Comparison of ENCODE assay signal across 9 mouse cellular contexts in the genomic region with DNA sequence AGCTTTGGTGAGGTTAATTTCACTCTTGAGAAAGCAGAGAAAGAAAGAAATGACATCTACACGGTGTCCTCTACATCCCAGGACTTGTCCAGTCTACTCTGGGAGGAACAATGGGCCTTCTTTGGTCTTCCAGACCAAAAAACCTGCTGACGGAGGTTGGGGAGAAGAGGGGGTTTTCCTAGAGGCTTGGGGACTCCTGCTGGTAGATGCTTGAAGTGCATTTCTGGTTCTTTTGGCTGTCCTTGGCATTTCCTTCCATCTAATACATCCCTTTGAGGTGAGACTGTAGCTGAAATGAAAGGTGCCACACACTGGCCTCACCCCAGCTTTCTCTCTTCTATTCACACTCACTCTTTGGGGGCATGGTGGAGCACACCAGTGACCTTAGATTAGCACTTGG. TPM values are rescaled to one million over a fixed set of nuclear protein-coding genes. Genes with fewer than 3 reads are reported as not detected.
DNase-seq lines count a peak whose midpoint lies in the region; ATAC-seq and TF ChIP-seq lines count a peak whose summit lies in the region.
"Had no signal": no experiment of that assay in that cellular context is flagged by ENCODE, and none has a peak within 500 bp of the region (broad histone marks: within the 10 kb centered on the region; RNA-seq: fewer than 3 reads in every experiment).

No protein-coding gene starts in this region.

- no peak overlapping the region for H3K27ac ChIP-seq in left cerebral cortex, adult 2 months
- H3K27ac ChIP-seq in embryonic facial prominence, embryonic 10.5 days (replicated peaks), result no peak overlapping the region
- H3K27ac ChIP-seq in hindbrain, embryonic 11.5 days (ENCODE audit: low read depth, low read length), result no peak overlapping the region
- H3K27ac ChIP-seq: embryonic facial prominence, embryonic 13.5 days had no signal

- intact Hi-C loops in left cerebral cortex, adult 2 months (cut with DNase I), result loop anchor here (2.0 kb wide), 1 partner anchor 43 kb away; no protein-coding TSS in a partner anchor

- no peak overlapping the region for H3K4me2 ChIP-seq in hindbrain, embryonic 11.5 days (replicated peaks; ENCODE audit: low read depth, low read length)
- H3K4me2 ChIP-seq: embryonic facial prominence, embryonic 13.5 days had no signal

- no peaks in the 10 kb centered on the region for H3K27me3 ChIP-seq in embryonic facial prominence, embryonic 10.5 days (replicated peaks; ENCODE audit: low read depth, poor library complexity, severe bottlenecking)
- no peaks in the 10 kb centered on the region for H3K27me3 ChIP-seq in hindbrain, embryonic 11.5 days (ENCODE audit: control insufficient read depth, insufficient read depth, low read length)
- H3K27me3 ChIP-seq: embryonic facial prominence, embryonic 13.5 days had no signal

- H3K4me1 ChIP-seq in embryonic facial prominence, embryonic 10.5 days, result peaks cover 6% of the 10 kb centered on the region; the same call in 1 of the 2 replicates
- H3K4me1 ChIP-seq in hindbrain, embryonic 11.5 days (replicated peaks; ENCODE audit: control insufficient read depth, insufficient read depth, low read length), result no peaks in the 10 kb centered on the region

- H3K9me3 ChIP-seq in embryonic facial prominence, embryonic 10.5 days, result peaks cover 6% of the 10 kb centered on the region
- no peaks in the 10 kb centered on the region for H3K9me3 ChIP-seq in hindbrain, embryonic 11.5 days (ENCODE audit: control insufficient read depth, low read length)
- H3K9me3 ChIP-seq: embryonic facial prominence, embryonic 13.5 days had no signal

- TF ChIP-seq CTCF in left cerebral cortex, adult 2 months (IDR thresholded peaks at IDR 0.05), result peak; percentile 62

- H3K4me3 ChIP-seq in left cerebral cortex, adult 2 months, result no peak overlapping the region
- H3K4me3 ChIP-seq in embryonic facial prominence, embryonic 10.5 days, result no peak overlapping the region
- no peak overlapping the region for H3K4me3 ChIP-seq in hindbrain, embryonic 11.5 days (ENCODE audit: low read depth, low read length)
- H3K4me3 ChIP-seq: embryonic facial prominence, embryonic 13.5 days had no signal

- no peak overlapping the region for H3K9ac ChIP-seq in hindbrain, embryonic 11.5 days (ENCODE audit: low read depth, low read length)
- H3K9ac ChIP-seq: embryonic facial prominence, embryonic 13.5 days had no signal

- 23% methylated on average over 2 of the region's 2 CpGs for WGBS in embryonic facial prominence, embryonic 10.5 days
- 30% methylated on average over 2 of the region's 2 CpGs for WGBS in hindbrain, embryonic 11.5 days

- ATAC-seq in hindbrain, embryonic 11.5 days (ENCODE audit: low FRiP score), result no peak

- no peaks in the 10 kb centered on the region for H3K36me3 ChIP-seq in embryonic facial prominence, embryonic 10.5 days (replicated peaks)
- no peaks in the 10 kb centered on the region for H3K36me3 ChIP-seq in hindbrain, embryonic 11.5 days (ENCODE audit: control insufficient read depth, insufficient read depth, low read length)
- H3K36me3 ChIP-seq: embryonic facial prominence, embryonic 13.5 days had no signal

- peak; percentile 23 for DNase-seq in cerebellum, adult 9-11 months
- no peak for DNase-seq in cerebellum, adult 9-10 months
- DNase-seq in left cerebral cortex, adult 2 months (ENCODE audit: extremely low spot score in 1 of 2, low spot score in 2 of 2), result peak; percentile 24 to 25
- DNase-seq in left cerebral cortex, adult 8-10 months (ENCODE audit: low spot score in 2 of 2), result no peak
- peak; percentile 8 for DNase-seq in A20 (ENCODE audit: low read depth, low spot score)
- peak; percentile 26 for DNase-seq in embryonic facial prominence, embryonic 10.5 days (ENCODE audit: low spot score)
- DNase-seq in retina, embryonic 14.5 days (ENCODE audit: low spot score), result peak; percentile 71
- DNase-seq in hindbrain, embryonic 11.5 days (ENCODE audit: low spot score), result no peak

RNA-seq across cellular contexts. Expression of a gene that starts 57.1 kb away (rescaled TPM):
- 100 to 1,000 TPM; 662 to 734 TPM for total RNA-seq in left cerebral cortex, adult 2 months (2021)
- 100 to 1,000 TPM; 815 to 882 (median 867) TPM for total RNA-seq in left cerebral cortex, adult 8-10 months (2022)
- 1,131 and 1,182 TPM in 2 replicates for polyA plus RNA-seq in embryonic facial prominence, embryonic 10.5 days (2016; fragmentation: Nextera tagmentation; extraction: Ambion mirVana)
- polyA plus RNA-seq in hindbrain, embryonic 11.5 days (2014; fragmentation: Nextera tagmentation; extraction: Ambion mirVana), result 1,026 and 1,035 TPM in 2 replicates

RNA-seq across cellular contexts. Expression of a gene that starts 57.2 kb away (rescaled TPM):
- 10 to 100 TPM; 39.0 to 40.9 TPM for total RNA-seq in left cerebral cortex, adult 2 months (2021)
- 10 to 100 TPM; 33.4 to 38.9 (median 34.5) TPM for total RNA-seq in left cerebral cortex, adult 8-10 months (2022)
- 20.4 and 21.4 TPM in 2 replicates for polyA plus RNA-seq in embryonic facial prominence, embryonic 10.5 days (2016; fragmentation: Nextera tagmentation; extraction: Ambion mirVana)
- 19.9 and 22.4 TPM in 2 replicates for polyA plus RNA-seq in hindbrain, embryonic 11.5 days (2014; fragmentation: Nextera tagmentation; extraction: Ambion mirVana)

Comparison
In these comparisons a context has a peak if more than half of its experiments do, and no peak if none do; other contexts are left out.
1. DNase-seq: peak in cerebellum, adult 9-11 months (single experiment), left cerebral cortex, adult 2 months (2 of 2), A20 (single experiment), embryonic facial prominence, embryonic 10.5 days (single experiment) and retina, embryonic 14.5 days (single experiment); none in cerebellum, adult 9-10 months (single experiment), left cerebral cortex, adult 8-10 months (0 of 2) and hindbrain, embryonic 11.5 days (single experiment).